Mouse (Mus musculus): ENCODE data around the gene Zfp992. TPM values are rescaled to one million over a fixed set of nuclear protein-coding genes. Genes with fewer than 3 reads are reported as not detected.
"Not testable (repeated sequence)": the region's sequence is repeated elsewhere in the genome, so short reads cannot be mapped to it uniquely, and the experiment has no call there.

The Zfp992 gene
- 0.92 and 0.93 TPM in 2 replicates for total RNA-seq (2012; rRNA removed)
- total RNA-seq (2014; rRNA removed) = 1.4 and 2.0 TPM in 2 replicates
- polyA plus RNA-seq (2012; ENCODE audit: insufficient read length, low read depth) = 2.3 and 3.8 TPM in 2 replicates

- DNase-seq (ENCODE audit: extremely low read depth); H3K9me3 ChIP-seq (replicated peaks; ENCODE audit: low read length); H3K79me2 ChIP-seq (replicated peaks; ENCODE audit: control insufficient read depth, extremely low read depth, insufficient read depth, poor library complexity, severe bottlenecking); H3K36me3 ChIP-seq (replicated peaks in 1 of 2; ENCODE audit: control insufficient read depth in 1 of 2, insufficient read depth in 1 of 2, low read length in 1 of 2); H3K4me3 ChIP-seq (replicated peaks in 1 of 3; ENCODE audit: low read depth in 2 of 3, low read length in 2 of 3, poor library complexity in 1 of 3); H3K9ac ChIP-seq (ENCODE audit: insufficient read depth, low read depth); H3K4me1 ChIP-seq (ENCODE audit: control insufficient read depth in 1 of 2, insufficient read depth in 2 of 2); dilution Hi-C loops (cut with MboI; ENCODE audit: extremely low pct_ligation_motif_present, extremely low pct_unique_long_range_greater_than_20kb, low sequenced_read_pairs); in situ Hi-C loops (cut with MboI; ENCODE audit: low pct_ligation_motif_present, low pct_unique_long_range_greater_than_20kb, low sequenced_read_pairs); H3K27ac ChIP-seq (ENCODE audit: insufficient read depth, low read depth); H3K27me3 ChIP-seq (replicated peaks); H3K4me2 ChIP-seq (ENCODE audit: insufficient read depth, low read depth, poor library complexity, severe bottlenecking): not testable (repeated sequence)
Measured at GRCm38 (mm10) chr4:146448950-146449349, at the start of gene Zfp992. Zfp992 (plus strand) TSS chr4:146449023.

GRCm38 (mm10) chr4:146429467-146429866, 19.4 kb upstream of the Zfp992 start:
- H3K4me2 ChIP-seq (ENCODE audit: insufficient read depth, low read depth, poor library complexity, severe bottlenecking); dilution Hi-C loops (cut with MboI; ENCODE audit: extremely low pct_ligation_motif_present, extremely low pct_unique_long_range_greater_than_20kb, low sequenced_read_pairs); H3K9ac ChIP-seq (ENCODE audit: insufficient read depth, low read depth); in situ Hi-C loops (cut with MboI; ENCODE audit: low pct_ligation_motif_present, low pct_unique_long_range_greater_than_20kb, low sequenced_read_pairs); DNase-seq (ENCODE audit: extremely low read depth); H3K9me3 ChIP-seq (replicated peaks; ENCODE audit: low read length); H3K79me2 ChIP-seq (replicated peaks; ENCODE audit: control insufficient read depth, extremely low read depth, insufficient read depth, poor library complexity, severe bottlenecking); H3K4me1 ChIP-seq (ENCODE audit: control insufficient read depth in 1 of 2, insufficient read depth in 2 of 2); H3K4me3 ChIP-seq (replicated peaks in 1 of 3; ENCODE audit: low read depth in 2 of 3, low read length in 2 of 3, poor library complexity in 1 of 3); H3K36me3 ChIP-seq (replicated peaks in 1 of 2; ENCODE audit: control insufficient read depth in 1 of 2, insufficient read depth in 1 of 2, low read length in 1 of 2); H3K27me3 ChIP-seq (replicated peaks); H3K27ac ChIP-seq (ENCODE audit: insufficient read depth, low read depth): not testable (repeated sequence)

- H3K36me3 ChIP-seq (replicated peaks in 1 of 2; ENCODE audit: control insufficient read depth in 1 of 2, insufficient read depth in 1 of 2, low read length in 1 of 2); H3K4me1 ChIP-seq (ENCODE audit: control insufficient read depth in 1 of 2, insufficient read depth in 2 of 2); DNase-seq (ENCODE audit: extremely low read depth); H3K27me3 ChIP-seq (replicated peaks); H3K9ac ChIP-seq (ENCODE audit: insufficient read depth, low read depth); dilution Hi-C loops (cut with MboI; ENCODE audit: extremely low pct_ligation_motif_present, extremely low pct_unique_long_range_greater_than_20kb, low sequenced_read_pairs); H3K9me3 ChIP-seq (replicated peaks; ENCODE audit: low read length); H3K4me2 ChIP-seq (ENCODE audit: insufficient read depth, low read depth, poor library complexity, severe bottlenecking); H3K27ac ChIP-seq (ENCODE audit: insufficient read depth, low read depth); H3K79me2 ChIP-seq (replicated peaks; ENCODE audit: control insufficient read depth, extremely low read depth, insufficient read depth, poor library complexity, severe bottlenecking); H3K4me3 ChIP-seq (replicated peaks in 1 of 3; ENCODE audit: low read depth in 2 of 3, low read length in 2 of 3, poor library complexity in 1 of 3); in situ Hi-C loops (cut with MboI; ENCODE audit: low pct_ligation_motif_present, low pct_unique_long_range_greater_than_20kb, low sequenced_read_pairs): not testable (repeated sequence)
Measured at GRCm38 (mm10) chr4:146430876-146431275, 17.9 kb upstream of the Zfp992 start.

GRCm38 (mm10) chr4:146435539-146435938, 13.3 kb upstream of the Zfp992 start:
- not testable (repeated sequence) for H3K4me2 ChIP-seq (ENCODE audit: insufficient read depth, low read depth, poor library complexity, severe bottlenecking)

GRCm38 (mm10) chr4:146437256-146437655, 11.6 kb upstream of the Zfp992 start:
- H3K4me3 ChIP-seq (replicated peaks in 1 of 3; ENCODE audit: low read depth in 2 of 3, low read length in 2 of 3, poor library complexity in 1 of 3); H3K36me3 ChIP-seq (replicated peaks in 1 of 2; ENCODE audit: control insufficient read depth in 1 of 2, insufficient read depth in 1 of 2, low read length in 1 of 2); H3K27me3 ChIP-seq (replicated peaks); H3K9ac ChIP-seq (ENCODE audit: insufficient read depth, low read depth); H3K4me1 ChIP-seq (ENCODE audit: control insufficient read depth in 1 of 2, insufficient read depth in 2 of 2); in situ Hi-C loops (cut with MboI; ENCODE audit: low pct_ligation_motif_present, low pct_unique_long_range_greater_than_20kb, low sequenced_read_pairs); H3K4me2 ChIP-seq (ENCODE audit: insufficient read depth, low read depth, poor library complexity, severe bottlenecking); H3K79me2 ChIP-seq (replicated peaks; ENCODE audit: control insufficient read depth, extremely low read depth, insufficient read depth, poor library complexity, severe bottlenecking); H3K27ac ChIP-seq (ENCODE audit: insufficient read depth, low read depth); H3K9me3 ChIP-seq (replicated peaks; ENCODE audit: low read length); dilution Hi-C loops (cut with MboI; ENCODE audit: extremely low pct_ligation_motif_present, extremely low pct_unique_long_range_greater_than_20kb, low sequenced_read_pairs); DNase-seq (ENCODE audit: extremely low read depth): not testable (repeated sequence)

More at GRCm38 (mm10) chr4:146435539-146435938, 13.3 kb upstream of the Zfp992 start:
- DNase-seq (ENCODE audit: extremely low read depth); in situ Hi-C loops (cut with MboI; ENCODE audit: low pct_ligation_motif_present, low pct_unique_long_range_greater_than_20kb, low sequenced_read_pairs); dilution Hi-C loops (cut with MboI; ENCODE audit: extremely low pct_ligation_motif_present, extremely low pct_unique_long_range_greater_than_20kb, low sequenced_read_pairs); H3K27ac ChIP-seq (ENCODE audit: insufficient read depth, low read depth); H3K4me1 ChIP-seq (ENCODE audit: control insufficient read depth in 1 of 2, insufficient read depth in 2 of 2); H3K27me3 ChIP-seq (replicated peaks); H3K9ac ChIP-seq (ENCODE audit: insufficient read depth, low read depth); H3K79me2 ChIP-seq (replicated peaks; ENCODE audit: control insufficient read depth, extremely low read depth, insufficient read depth, poor library complexity, severe bottlenecking); H3K36me3 ChIP-seq (replicated peaks in 1 of 2; ENCODE audit: control insufficient read depth in 1 of 2, insufficient read depth in 1 of 2, low read length in 1 of 2); H3K9me3 ChIP-seq (replicated peaks; ENCODE audit: low read length); H3K4me3 ChIP-seq (replicated peaks in 1 of 3; ENCODE audit: low read depth in 2 of 3, low read length in 2 of 3, poor library complexity in 1 of 3): not testable (repeated sequence)

- H3K4me1 ChIP-seq (ENCODE audit: control insufficient read depth in 1 of 2, insufficient read depth in 2 of 2); H3K36me3 ChIP-seq (replicated peaks in 1 of 2; ENCODE audit: control insufficient read depth in 1 of 2, insufficient read depth in 1 of 2, low read length in 1 of 2); H3K4me2 ChIP-seq (ENCODE audit: insufficient read depth, low read depth, poor library complexity, severe bottlenecking); in situ Hi-C loops (cut with MboI; ENCODE audit: low pct_ligation_motif_present, low pct_unique_long_range_greater_than_20kb, low sequenced_read_pairs); H3K9me3 ChIP-seq (replicated peaks; ENCODE audit: low read length); H3K27me3 ChIP-seq (replicated peaks); H3K79me2 ChIP-seq (replicated peaks; ENCODE audit: control insufficient read depth, extremely low read depth, insufficient read depth, poor library complexity, severe bottlenecking); H3K4me3 ChIP-seq (replicated peaks in 1 of 3; ENCODE audit: low read depth in 2 of 3, low read length in 2 of 3, poor library complexity in 1 of 3); H3K9ac ChIP-seq (ENCODE audit: insufficient read depth, low read depth); H3K27ac ChIP-seq (ENCODE audit: insufficient read depth, low read depth); DNase-seq (ENCODE audit: extremely low read depth); dilution Hi-C loops (cut with MboI; ENCODE audit: extremely low pct_ligation_motif_present, extremely low pct_unique_long_range_greater_than_20kb, low sequenced_read_pairs): not testable (repeated sequence)
Measured at GRCm38 (mm10) chr4:146444345-146444744, 4.5 kb upstream of the Zfp992 start.

All from CH12.LX (cell line).